ENCODE assay signal across 10 mouse cellular contexts in the genomic region with DNA sequence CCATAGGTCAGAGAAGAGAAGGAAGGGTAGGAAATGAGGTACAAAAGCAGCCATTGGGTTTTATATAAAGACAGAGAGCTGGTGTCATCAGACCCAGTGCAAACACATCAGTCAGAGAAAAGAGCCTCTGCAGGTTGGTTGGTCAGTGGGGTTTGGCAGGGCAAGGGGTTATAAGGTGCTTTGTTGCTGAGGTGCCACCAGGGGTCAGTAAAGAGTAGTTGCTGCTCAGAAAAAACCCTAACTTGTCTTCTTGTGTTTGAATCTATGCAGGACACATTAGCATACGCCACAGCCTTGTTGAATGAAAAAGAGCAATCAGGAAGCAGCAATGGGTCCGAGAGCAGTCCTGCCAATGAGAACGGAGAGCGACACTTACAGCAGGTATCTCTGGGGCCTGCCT. TPM values are rescaled to one million over a fixed set of nuclear protein-coding genes. Genes with fewer than 3 reads are reported as not detected.
A peak's percentile ranks its signal among the peaks of the same experiment; 100 is the strongest.
DNase-seq lines count a peak whose midpoint lies in the region; ATAC-seq lines count a peak whose summit lies in the region.
"Had no signal": no experiment of that assay in that cellular context is flagged by ENCODE, and none has a peak within 500 bp of the region (broad histone marks: within the 10 kb centered on the region; RNA-seq: fewer than 3 reads in every experiment).

No protein-coding gene starts in this region.

- peaks cover 15% of the 10 kb centered on the region; the same call in 1 of the 2 replicates for H3K36me3 ChIP-seq in midbrain, embryonic 11.5 days (ENCODE audit: control insufficient read depth, insufficient read depth, low read length)
- H3K36me3 ChIP-seq in midbrain, embryonic 16.5 days (ENCODE audit: control insufficient read depth, insufficient read depth, low read length) = peaks cover 40% of the 10 kb centered on the region
- peaks cover 96% of the 10 kb centered on the region for H3K36me3 ChIP-seq in kidney, embryonic 15.5 days

- H3K9ac ChIP-seq in midbrain, embryonic 11.5 days (ENCODE audit: low read length) = no peak overlapping the region
- no peak overlapping the region for H3K9ac ChIP-seq in midbrain, embryonic 16.5 days (ENCODE audit: low read depth, low read length)
- H3K9ac ChIP-seq in kidney, embryonic 15.5 days = no peak overlapping the region
- H3K9ac ChIP-seq: limb, embryonic 12.5 days had no signal

- no peak for ATAC-seq in midbrain, embryonic 11.5 days (ENCODE audit: low FRiP score)
- no peak for ATAC-seq in midbrain, embryonic 16.5 days
- peak; percentile 54 for ATAC-seq in megakaryocyte-erythroid progenitor cell, adult 5-6 weeks (replicated peaks; ENCODE audit: low FRiP score, low TSS enrichment, poor library complexity, severe bottlenecking)
- ATAC-seq in kidney, embryonic 15.5 days (replicated peaks; ENCODE audit: low FRiP score) = no peak
- ATAC-seq: Patski had no signal

- no peak overlapping the region for H3K4me3 ChIP-seq in midbrain, embryonic 11.5 days (ENCODE audit: low read depth, low read length)
- H3K4me3 ChIP-seq in midbrain, embryonic 16.5 days (ENCODE audit: low read depth, low read length) = no peak overlapping the region
- H3K4me3 ChIP-seq in kidney, embryonic 15.5 days (replicated peaks) = no peak overlapping the region
- H3K4me3 ChIP-seq: limb, embryonic 12.5 days had no signal

- H3K27me3 ChIP-seq in midbrain, embryonic 11.5 days (ENCODE audit: control insufficient read depth, insufficient read depth, low read length) = no peaks in the 10 kb centered on the region
- H3K27me3 ChIP-seq in midbrain, embryonic 16.5 days (ENCODE audit: control insufficient read depth, insufficient read depth, low read depth, low read length) = no peaks in the 10 kb centered on the region
- H3K27me3 ChIP-seq in kidney, embryonic 15.5 days = no peaks in the 10 kb centered on the region
- H3K27me3 ChIP-seq: limb, embryonic 12.5 days; Patski had no signal

- 72% methylated on average over 4 of the region's 4 CpGs for WGBS in midbrain, embryonic 11.5 days
- WGBS in midbrain, embryonic 16.5 days = 59% methylated on average over 4 of the region's 4 CpGs
- 77% methylated on average over 4 of the region's 4 CpGs for WGBS in kidney, embryonic 15.5 days

- no peak overlapping the region for H3K4me2 ChIP-seq in midbrain, embryonic 11.5 days
- H3K4me2 ChIP-seq in midbrain, embryonic 16.5 days (ENCODE audit: low read length) = no peak overlapping the region
- no peak overlapping the region for H3K4me2 ChIP-seq in kidney, embryonic 15.5 days
- H3K4me2 ChIP-seq: limb, embryonic 12.5 days had no signal

- H3K4me1 ChIP-seq in midbrain, embryonic 11.5 days (ENCODE audit: control insufficient read depth, insufficient read depth, low read length) = no peaks in the 10 kb centered on the region
- H3K4me1 ChIP-seq in midbrain, embryonic 16.5 days (ENCODE audit: control insufficient read depth, insufficient read depth, low read length) = no peaks in the 10 kb centered on the region
- H3K4me1 ChIP-seq in kidney, embryonic 15.5 days = no peaks in the 10 kb centered on the region
- H3K4me1 ChIP-seq: limb, embryonic 12.5 days had no signal

- no peak overlapping the region for H3K27ac ChIP-seq in midbrain, embryonic 11.5 days (ENCODE audit: low read depth, low read length)
- no peak overlapping the region for H3K27ac ChIP-seq in midbrain, embryonic 16.5 days (ENCODE audit: low read length)
- H3K27ac ChIP-seq in kidney, embryonic 15.5 days = no peak overlapping the region
- H3K27ac ChIP-seq: limb, embryonic 12.5 days had no signal

- DNase-seq in cerebellum, adult 11 months = peak; percentile 16
- DNase-seq in cerebellum, adult 11-12 months = no peak
- DNase-seq in midbrain, embryonic 11.5 days (ENCODE audit: low spot score, missing footprints) = peak; percentile 90
- DNase-seq in cerebellum, postnatal 14 days = peak; percentile 49 to 65
- no peak for DNase-seq in urinary bladder, postnatal 4 days (ENCODE audit: low spot score in 2 of 2)

- no peaks in the 10 kb centered on the region for H3K9me3 ChIP-seq in midbrain, embryonic 11.5 days (ENCODE audit: control insufficient read depth, low read length)
- H3K9me3 ChIP-seq in midbrain, embryonic 16.5 days (replicated peaks; ENCODE audit: control insufficient read depth, low read length, poor library complexity, severe bottlenecking) = no peaks in the 10 kb centered on the region
- H3K9me3 ChIP-seq in kidney, embryonic 15.5 days (replicated peaks) = no peaks in the 10 kb centered on the region
- H3K9me3 ChIP-seq: limb, embryonic 12.5 days had no signal

RNA-seq across cellular contexts. Expression of gene Pcsk9, which starts 27.7 kb away (rescaled TPM):
- polyA plus RNA-seq in midbrain, embryonic 11.5 days (2014; fragmentation: Nextera tagmentation; extraction: Ambion mirVana) = 1.1 and 1.4 TPM in 2 replicates
- 2.1 and 2.3 TPM in 2 replicates for polyA plus RNA-seq in midbrain, embryonic 16.5 days (2015; fragmentation: Nextera tagmentation; extraction: Ambion mirVana)
- not detected in 2 replicates for total RNA-seq in megakaryocyte-erythroid progenitor cell, adult 5-6 weeks (2014; fragmentation: Nextera tagmentation)
- not detected in 2 replicates for total RNA-seq in megakaryocyte-erythroid progenitor cell, adult 5-6 weeks (2017)
- 16.3 and 18.8 TPM in 2 replicates for polyA plus RNA-seq in kidney, embryonic 15.5 days (2015; fragmentation: Nextera tagmentation; extraction: Ambion mirVana)

RNA-seq across cellular contexts. Expression of gene Bsnd, which starts 55.6 kb away (rescaled TPM):
- polyA plus RNA-seq in midbrain, embryonic 11.5 days (2014; fragmentation: Nextera tagmentation; extraction: Ambion mirVana) = not detected in 2 replicates
- polyA plus RNA-seq in midbrain, embryonic 16.5 days (2015; fragmentation: Nextera tagmentation; extraction: Ambion mirVana) = not detected in 2 replicates
- not detected in 2 replicates for total RNA-seq in megakaryocyte-erythroid progenitor cell, adult 5-6 weeks (2014; fragmentation: Nextera tagmentation)
- not detected in 2 replicates for total RNA-seq in megakaryocyte-erythroid progenitor cell, adult 5-6 weeks (2017)
- 7.9 and 8.9 TPM in 2 replicates for polyA plus RNA-seq in kidney, embryonic 15.5 days (2015; fragmentation: Nextera tagmentation; extraction: Ambion mirVana)
- polyA plus RNA-seq: limb, embryonic 12.5 days had no signal

Comparison
In these comparisons a context has a peak if more than half of its experiments do, and no peak if none do; other contexts are left out.
1. DNase-seq: peak in cerebellum, adult 11 months (single experiment), midbrain, embryonic 11.5 days (single experiment) and cerebellum, postnatal 14 days (2 of 2); none in cerebellum, adult 11-12 months (single experiment) and urinary bladder, postnatal 4 days (0 of 2).